Comparison of ENCODE assay signal across 11 mouse cellular contexts in genomic region chr2:77835781-77836180, GRCm38 (mm10).
"Had no signal": no experiment of that assay in that cellular context is flagged by ENCODE, and none has a peak within 500 bp of the region (broad histone marks: within the 10 kb centered on the region; RNA-seq: fewer than 3 reads in every experiment).

No protein-coding gene starts in this region.

- H3K27ac ChIP-seq: kidney, postnatal 0 days; limb, embryonic 13.5 days; liver, embryonic 14.5 days; midbrain, embryonic 13.5 days; stomach, embryonic 15.5 days had no signal

- H3K9me3 ChIP-seq: limb, embryonic 13.5 days; midbrain, embryonic 13.5 days; stomach, embryonic 15.5 days had no signal

- DNase-seq: kidney, adult 9 months; kidney, postnatal 36 days; lung, adult 18-20 months; right cerebral cortex, adult 18-20 months; spleen, adult 18-20 months; thymus, postnatal 36 days had no signal

- ATAC-seq: midbrain, embryonic 13.5 days had no signal

- H3K4me3 ChIP-seq: limb, embryonic 13.5 days; midbrain, embryonic 13.5 days; stomach, embryonic 15.5 days had no signal

- H3K4me2 ChIP-seq: limb, embryonic 13.5 days; midbrain, embryonic 13.5 days; stomach, embryonic 15.5 days had no signal

- H3K27me3 ChIP-seq: limb, embryonic 13.5 days; midbrain, embryonic 13.5 days; stomach, embryonic 15.5 days had no signal

- H3K36me3 ChIP-seq: limb, embryonic 13.5 days; midbrain, embryonic 13.5 days; stomach, embryonic 15.5 days had no signal

- H3K9ac ChIP-seq: limb, embryonic 13.5 days; liver, embryonic 14.5 days; midbrain, embryonic 13.5 days; stomach, embryonic 15.5 days had no signal

- H3K4me1 ChIP-seq: limb, embryonic 13.5 days; midbrain, embryonic 13.5 days; stomach, embryonic 15.5 days had no signal
